Mouse (Mus musculus) thymus, adult 2 months (tissue): ENCODE data around the gene Tomm40l.

Experiments used
- CTCF ChIP-seq: fragments of 200-500 bp; IDR thresholded peaks from 2 replicates; pipeline ENCODE4 v1.5.1; 2012; ENCODE audit warnings: mild to moderate bottlenecking, control low read depth, low read length, moderate library complexity, borderline replicate concordance; ENCODE audit not compliant: control insufficient read depth, poor library complexity, insufficient read depth; ENCODE audit errors: extremely low read depth
- POLR2A ChIP-seq: fragments of 200-500 bp; IDR thresholded peaks from 2 replicates; pipeline ENCODE4 v1.6.1; 2012; ENCODE audit warnings: mild to moderate bottlenecking, low read length, control low read depth, moderate library complexity; ENCODE audit not compliant: control insufficient read depth, poor library complexity, insufficient read depth; ENCODE audit errors: extremely low read depth

DNA sequence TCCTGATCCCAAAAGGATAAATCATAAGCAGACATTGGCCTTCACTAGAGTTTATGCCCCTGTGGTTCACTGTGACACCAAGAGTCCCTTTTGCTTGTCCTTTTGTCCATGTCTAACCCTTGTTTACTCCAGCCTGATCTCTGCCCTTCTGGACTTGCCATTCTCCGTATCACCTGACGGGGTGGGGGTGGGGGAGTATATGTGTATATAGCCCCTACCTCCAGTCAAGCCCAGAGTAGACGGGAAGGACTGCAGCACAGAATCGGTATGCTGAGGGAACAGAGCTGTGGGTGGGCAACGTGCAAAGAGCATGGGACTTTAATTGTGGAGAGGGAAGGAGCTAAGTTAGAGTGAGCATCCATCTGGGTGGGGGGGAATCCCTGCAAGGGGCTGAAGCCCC lies 2.5 kb upstream of the Tomm40l start, which contains the start of gene Apoa2:
- TF ChIP-seq POLR2A, result no peak
- TF ChIP-seq CTCF, result no peak
